Mouse (Mus musculus): Measurements from ENCODE around the gene Tax1bp3.

The Tax1bp3 gene

GRCm38 (mm10) chr11:73228881-73229280 lies 52.0 kb downstream of the Tax1bp3 start:
- 80% methylated on average over 5 of the region's 5 CpGs for WGBS

GRCm38 (mm10) chr11:73230081-73230480 lies 53.2 kb downstream of the Tax1bp3 start:
- 80% methylated on average over 5 of the region's 5 CpGs for WGBS

- 39% methylated on average over 2 of the region's 2 CpGs for WGBS
Observed at GRCm38 (mm10) chr11:73232513-73232912, 55.6 kb downstream of the Tax1bp3 start.

All from cerebral cortex, adult 2 months (tissue).